Mouse (Mus musculus) midbrain, embryonic 13.5 days (tissue): ENCODE data around the gene Gm14137. TPM values are rescaled to one million over a fixed set of nuclear protein-coding genes. Genes with fewer than 3 reads are reported as not detected.
A peak's percentile ranks its signal among the peaks of the same experiment; 100 is the strongest.

Experiments used
- ATAC-seq: fragments of 200-750 bp; cut with Nextera tagmentation; 2 replicates; pipeline ENCODE4 v1.8.0; 2017; ENCODE audit warnings: mild to moderate bottlenecking, moderate TSS enrichment, moderate library complexity
- H3K27ac ChIP-seq: fragments of 300-500 bp; sonication (generic); 2 replicates; pipeline ENCODE4 v1.5.1; 2015; ENCODE audit warnings: inconsistent platforms, mild to moderate bottlenecking, moderate library complexity
- H3K27me3 ChIP-seq: fragments of 300-500 bp; sonication (generic); 2 replicates; pipeline ENCODE4 v1.6.1; 2015; ENCODE audit warnings: mild to moderate bottlenecking, inconsistent platforms
- H3K36me3 ChIP-seq: fragments of 300-500 bp; sonication (generic); 2 replicates; pipeline ENCODE4 v1.6.1; 2015; ENCODE audit warnings: mild to moderate bottlenecking, inconsistent platforms
- H3K4me1 ChIP-seq: fragments of 300-500 bp; sonication (generic); replicated peaks from 2 replicates; pipeline ENCODE4 v1.6.1; 2015; ENCODE audit warnings: inconsistent platforms
- H3K4me2 ChIP-seq: fragments of 300-500 bp; sonication (generic); replicated peaks from 2 replicates; pipeline ENCODE4 v1.6.1; 2015; ENCODE audit warnings: moderate library complexity, mild to moderate bottlenecking, inconsistent platforms
- H3K4me3 ChIP-seq: fragments of 300-500 bp; sonication (generic); replicated peaks from 2 replicates; pipeline ENCODE4 v1.5.1; 2015; ENCODE audit warnings: mild to moderate bottlenecking, inconsistent platforms
- H3K9ac ChIP-seq: fragments of 300-500 bp; sonication (generic); replicated peaks from 2 replicates; pipeline ENCODE4 v1.6.1; 2015; ENCODE audit warnings: mild to moderate bottlenecking, inconsistent platforms
- H3K9me3 ChIP-seq: fragments of 300-500 bp; sonication (generic); 2 replicates; pipeline ENCODE4 v1.6.1; 2016; ENCODE audit warnings: mild to moderate bottlenecking, inconsistent platforms
- WGBS: fragments of 180-500 bp; shearing (Covaris S2); methylation state at CpG from one replicate; pipeline ENCODE4 v1.1.7; 2015; 5-methylcytosine and 5-hydroxymethylcytosine counted together
- polyA plus RNA-seq: library from polyadenylated mRNA; unstranded; fragments of >200 nt; fragmentation: Nextera tagmentation; extraction: Ambion mirVana; gene quantifications from 2 replicates; pipeline ENCODE4 v1.2.1, GENCODE M21; 2015

Gm14137 gene
- polyA plus RNA-seq, 1 experiment from 2014 or later: 1.2 TPM

- no peaks in the 10 kb centered on the region for H3K9me3 ChIP-seq
- H3K9ac ChIP-seq: no peak overlapping the region
- peaks cover 56% of the 10 kb centered on the region for H3K36me3 ChIP-seq
- no peak overlapping the region for H3K27ac ChIP-seq
- H3K27me3 ChIP-seq: no peaks in the 10 kb centered on the region
- H3K4me1 ChIP-seq: peaks cover 28% of the 10 kb centered on the region
- H3K4me2 ChIP-seq: no peak overlapping the region
- no peak overlapping the region for H3K4me3 ChIP-seq
- 74% methylated on average over 6 of the region's 6 CpGs for WGBS
- no peak for ATAC-seq
Observed at GRCm38 (mm10) chr2:119175614-119176013, 1.3 kb downstream of the Gm14137 start.

- no peak for ATAC-seq
- Histone ChIP-seq H3K4me3 (no peak overlapping the region), H3K9ac (peak overlapping the region; percentile 10; the same call in 1 of the 2 replicates), H3K9me3 (no peaks in the 10 kb centered on the region), H3K27me3 (no peaks in the 10 kb centered on the region), H3K4me1 (peaks cover 28% of the 10 kb centered on the region), H3K27ac (no peak overlapping the region), H3K4me2 (no peak overlapping the region), H3K36me3 (peaks cover 62% of the 10 kb centered on the region)
- 49% methylated on average over 3 of the region's 3 CpGs for WGBS
Observed at GRCm38 (mm10) chr2:119176761-119177160, 2.5 kb downstream of the Gm14137 start.

- H3K4me2 ChIP-seq: no peak overlapping the region
- peaks cover 66% of the 10 kb centered on the region for H3K36me3 ChIP-seq
- 91% methylated on average over 5 of the region's 5 CpGs for WGBS
- H3K4me3 ChIP-seq: no peak overlapping the region
- H3K27ac ChIP-seq: no peak overlapping the region
- H3K4me1 ChIP-seq: peaks cover 23% of the 10 kb centered on the region
- no peaks in the 10 kb centered on the region for H3K9me3 ChIP-seq
- no peaks in the 10 kb centered on the region for H3K27me3 ChIP-seq
- no peak overlapping the region for H3K9ac ChIP-seq
- no peak for ATAC-seq
Observed at GRCm38 (mm10) chr2:119177384-119177939, 3.2 kb downstream of the Gm14137 start.

GRCm38 (mm10) chr2:119182914-119183313 lies 8.6 kb downstream of the Gm14137 start:
- Histone ChIP-seq H3K9me3 (no peaks in the 10 kb centered on the region), H3K9ac (no peak overlapping the region), H3K36me3 (peaks cover 69% of the 10 kb centered on the region), H3K4me2 (no peak overlapping the region), H3K27me3 (no peaks in the 10 kb centered on the region), H3K4me3 (no peak overlapping the region), H3K4me1 (no peaks in the 10 kb centered on the region), H3K27ac (no peak overlapping the region)
- 80% methylated on average over 7 of the region's 7 CpGs for WGBS
- no peak for ATAC-seq

GRCm38 (mm10) chr2:119189029-119189710 lies 14.9 kb downstream of the Gm14137 start:
- Histone ChIP-seq H3K27me3 (no peaks in the 10 kb centered on the region), H3K9me3 (no peaks in the 10 kb centered on the region), H3K9ac (peak overlapping the region; percentile 40; the same call in 1 of the 2 replicates), H3K27ac (no peak overlapping the region), H3K4me3 (peak overlapping the region; percentile 27), H3K4me2 (peak overlapping the region; percentile 57), H3K36me3 (peaks cover 18% of the 10 kb centered on the region), H3K4me1 (peaks cover 6% of the 10 kb centered on the region)
- peak; percentile 78 for ATAC-seq
- WGBS: 6% methylated on average over 15 of the region's 15 CpGs

GRCm38 (mm10) chr2:119190969-119191368 lies 16.7 kb downstream of the Gm14137 start:
- 90% methylated on average over 5 of the region's 5 CpGs for WGBS

GRCm38 (mm10) chr2:119194140-119194539 lies 19.8 kb downstream of the Gm14137 start:
- H3K9ac ChIP-seq: no peak overlapping the region
- no peak overlapping the region for H3K27ac ChIP-seq
- no peaks in the 10 kb centered on the region for H3K27me3 ChIP-seq
- H3K4me1 ChIP-seq: peaks cover 8% of the 10 kb centered on the region
- H3K4me3 ChIP-seq: no peak overlapping the region
- H3K36me3 ChIP-seq: no peaks in the 10 kb centered on the region
- H3K9me3 ChIP-seq: no peaks in the 10 kb centered on the region
- no peak for ATAC-seq
- no peak overlapping the region for H3K4me2 ChIP-seq
- WGBS: 91% methylated on average over 5 of the region's 5 CpGs

More at GRCm38 (mm10) chr2:119190969-119191368, 16.7 kb downstream of the Gm14137 start:
- Histone ChIP-seq H3K27me3 (no peaks in the 10 kb centered on the region), H3K9me3 (no peaks in the 10 kb centered on the region), H3K9ac (no peak overlapping the region), H3K27ac (no peak overlapping the region), H3K4me2 (no peak overlapping the region), H3K4me3 (no peak overlapping the region), H3K4me1 (peaks cover 6% of the 10 kb centered on the region), H3K36me3 (peaks cover 2% of the 10 kb centered on the region; the same call in 1 of the 2 replicates)
- no peak for ATAC-seq

- no peak for ATAC-seq
- Histone ChIP-seq H3K4me2 (no peak overlapping the region), H3K4me3 (no peak overlapping the region), H3K36me3 (no peaks in the 10 kb centered on the region), H3K9me3 (no peaks in the 10 kb centered on the region), H3K27ac (no peak overlapping the region), H3K27me3 (no peaks in the 10 kb centered on the region), H3K9ac (no peak overlapping the region), H3K4me1 (peaks cover 6% of the 10 kb centered on the region; the same call in 1 of the 2 replicates)
- 29% methylated on average over 4 of the region's 4 CpGs for WGBS
Observed at GRCm38 (mm10) chr2:119196316-119197108, 22.2 kb downstream of the Gm14137 start.

GRCm38 (mm10) chr2:119197493-119197892 lies 23.2 kb downstream of the Gm14137 start:
- no peak overlapping the region for H3K4me2 ChIP-seq
- 84% methylated on average over 1 of the region's 1 CpGs for WGBS
- ATAC-seq: no peak
- no peaks in the 10 kb centered on the region for H3K9me3 ChIP-seq
- H3K27ac ChIP-seq: no peak overlapping the region
- H3K4me3 ChIP-seq: no peak overlapping the region
- H3K36me3 ChIP-seq: no peaks in the 10 kb centered on the region
- H3K4me1 ChIP-seq: peaks cover 6% of the 10 kb centered on the region; the same call in 1 of the 2 replicates
- no peak overlapping the region for H3K9ac ChIP-seq
- no peaks in the 10 kb centered on the region for H3K27me3 ChIP-seq

GRCm38 (mm10) chr2:119198049-119198448 lies 23.7 kb downstream of the Gm14137 start:
- no peaks in the 10 kb centered on the region for H3K27me3 ChIP-seq
- H3K27ac ChIP-seq: no peak overlapping the region
- H3K36me3 ChIP-seq: no peaks in the 10 kb centered on the region
- H3K9ac ChIP-seq: no peak overlapping the region
- H3K4me3 ChIP-seq: no peak overlapping the region
- no peaks in the 10 kb centered on the region for H3K9me3 ChIP-seq
- no peak overlapping the region for H3K4me2 ChIP-seq
- no peak for ATAC-seq
- H3K4me1 ChIP-seq: peaks cover 11% of the 10 kb centered on the region
- WGBS: 21% methylated on average over 1 of the region's 1 CpGs

GRCm38 (mm10) chr2:119198934-119199333 lies 24.6 kb downstream of the Gm14137 start:
- Histone ChIP-seq H3K4me2 (no peak overlapping the region), H3K9me3 (no peaks in the 10 kb centered on the region), H3K4me3 (no peak overlapping the region), H3K9ac (no peak overlapping the region), H3K4me1 (peaks cover 20% of the 10 kb centered on the region), H3K27me3 (no peaks in the 10 kb centered on the region), H3K36me3 (no peaks in the 10 kb centered on the region), H3K27ac (no peak overlapping the region)
- WGBS: 36% methylated on average over 3 of the region's 3 CpGs
- no peak for ATAC-seq

- H3K36me3 ChIP-seq: no peaks in the 10 kb centered on the region
- H3K4me1 ChIP-seq: peaks cover 32% of the 10 kb centered on the region
- no peaks in the 10 kb centered on the region for H3K27me3 ChIP-seq
- WGBS: 63% methylated on average over 5 of the region's 5 CpGs
- H3K9me3 ChIP-seq: no peaks in the 10 kb centered on the region
- H3K27ac ChIP-seq: no peak overlapping the region
- no peak overlapping the region for H3K4me3 ChIP-seq
- no peak overlapping the region for H3K4me2 ChIP-seq
- H3K9ac ChIP-seq: no peak overlapping the region
- ATAC-seq: no peak
Observed at GRCm38 (mm10) chr2:119202914-119203453, 28.7 kb downstream of the Gm14137 start.
